Mouse (Mus musculus): ENCODE data around the gene Actr1a. TPM values are rescaled to one million over a fixed set of nuclear protein-coding genes. Genes with fewer than 3 reads are reported as not detected.
A peak's percentile ranks its signal among the peaks of the same experiment; 100 is the strongest.

Actr1a gene
- polyA plus RNA-seq, 1 experiment from 2014 or later = 152 TPM

DNA sequence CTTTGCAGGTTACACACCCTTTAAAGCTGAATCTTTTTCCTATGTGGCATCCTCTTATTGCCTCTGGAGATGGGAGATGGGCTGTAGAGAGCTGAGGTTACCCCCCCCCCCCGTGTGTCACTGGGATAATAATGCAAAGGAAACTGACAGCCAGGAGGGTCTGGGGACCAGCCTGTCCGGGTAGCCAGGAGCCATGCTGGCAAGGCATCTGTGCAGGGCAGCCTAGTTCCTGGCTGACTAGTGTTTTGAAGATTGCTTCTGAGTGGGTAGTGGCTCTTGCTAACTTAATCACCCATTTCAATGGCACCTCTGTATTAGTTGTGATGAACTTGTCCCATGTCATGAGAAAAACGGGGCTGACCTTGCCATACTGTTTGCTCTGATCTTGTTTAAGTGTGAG lies 2.9 kb upstream of the Actr1a start:
- H3K4me1 ChIP-seq = peaks cover 52% of the 10 kb centered on the region
- WGBS = 41% methylated on average over 3 of the region's 3 CpGs
- no peak overlapping the region for H3K27ac ChIP-seq
- ATAC-seq (ENCODE audit: low FRiP score, low read depth) = no peak
- peaks cover 21% of the 10 kb centered on the region for H3K36me3 ChIP-seq
- peak overlapping the region; percentile 86 for H3K9ac ChIP-seq
- peak overlapping the region; percentile 90 for H3K4me3 ChIP-seq
- H3K4me2 ChIP-seq (replicated peaks) = peak overlapping the region; percentile 84
- no peaks in the 10 kb centered on the region for H3K9me3 ChIP-seq
- no peaks in the 10 kb centered on the region for H3K27me3 ChIP-seq

DNA sequence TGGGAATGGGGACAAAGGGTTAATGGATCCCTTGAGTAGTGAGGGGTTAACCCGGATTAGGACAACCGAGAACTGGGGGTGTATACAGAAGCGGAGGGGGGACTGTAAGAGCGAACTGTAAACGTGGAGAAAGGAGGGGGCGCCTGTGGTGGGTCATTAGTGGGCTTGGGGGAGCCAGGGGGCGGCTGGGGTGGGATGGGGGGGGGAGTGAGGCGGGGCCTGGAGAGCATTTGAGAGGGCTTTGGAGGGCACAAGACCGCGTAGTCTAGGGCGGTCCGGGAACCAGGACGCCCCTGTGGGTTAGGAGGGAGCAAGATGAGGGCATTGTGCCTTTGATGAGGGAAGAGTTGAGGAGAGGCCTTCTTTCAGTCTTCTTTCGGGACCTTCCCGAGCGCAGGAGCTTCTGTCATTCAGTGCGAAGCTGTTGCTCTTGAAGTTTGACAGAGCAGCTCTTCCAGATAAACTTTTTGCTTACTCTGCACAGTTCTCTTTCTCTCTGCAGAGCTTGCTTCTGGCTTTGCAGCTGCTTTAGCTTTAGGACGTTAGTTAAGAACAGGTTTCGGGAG lies 2.0 kb upstream of the Actr1a start:
- peak overlapping the region; percentile 90 for H3K4me3 ChIP-seq
- no peaks in the 10 kb centered on the region for H3K9me3 ChIP-seq
- peak overlapping the region; percentile 86 for H3K9ac ChIP-seq
- under 1% methylated on average over 19 of the region's 19 CpGs for WGBS
- peaks cover 55% of the 10 kb centered on the region for H3K4me1 ChIP-seq
- peaks cover 12% of the 10 kb centered on the region for H3K36me3 ChIP-seq
- no peak for ATAC-seq (ENCODE audit: low FRiP score, low read depth)
- no peaks in the 10 kb centered on the region for H3K27me3 ChIP-seq
- peak overlapping the region; percentile 84 for H3K4me2 ChIP-seq (replicated peaks)
- peak overlapping the region; percentile 92 for H3K27ac ChIP-seq

DNA sequence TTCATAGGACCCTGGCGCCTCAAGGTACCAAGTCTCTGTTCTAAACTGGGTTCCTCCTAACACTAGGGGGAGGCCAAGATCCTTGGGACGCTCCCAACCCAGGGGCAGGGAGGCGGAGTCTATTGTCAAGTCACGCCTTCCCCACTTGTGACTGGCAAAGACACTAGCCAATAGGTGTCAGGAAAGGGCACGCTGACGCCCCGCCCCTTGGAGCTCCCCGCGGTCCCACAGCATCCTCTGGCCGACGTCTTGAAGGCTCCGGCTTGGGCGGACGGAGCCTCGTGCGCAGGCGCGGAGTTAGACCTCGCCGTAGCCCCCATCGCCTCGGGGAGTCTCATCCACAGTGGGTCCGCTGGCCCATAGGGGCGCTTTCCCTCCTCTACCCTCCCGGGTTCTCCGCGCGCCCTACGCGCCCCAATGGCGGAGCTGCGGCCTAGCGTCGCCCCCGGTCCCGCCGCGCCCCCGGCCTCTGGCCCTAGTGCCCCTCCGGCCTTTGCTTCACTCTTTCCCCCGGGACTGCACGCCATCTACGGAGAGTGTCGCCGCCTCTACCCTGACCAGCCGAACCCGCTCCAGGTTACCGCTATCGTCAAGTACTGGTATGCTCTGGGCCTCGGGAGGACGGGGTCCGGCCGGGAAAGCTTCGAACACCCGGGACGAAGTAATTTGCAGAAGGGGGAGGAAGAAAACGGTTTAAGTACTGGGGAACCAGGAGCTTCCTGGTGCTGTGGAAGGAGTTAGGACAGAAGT lies 1.3 kb upstream of the Actr1a start, which contains the start of gene Sufu:
Gene Sufu, plus strand, starts transcription at position 211 of the 750 bp plus-strand sequence.
- H3K36me3 ChIP-seq = peaks cover 9% of the 10 kb centered on the region
- no peaks in the 10 kb centered on the region for H3K27me3 ChIP-seq
- peak within 1 kb of the TSS; percentile 90 for H3K4me3 ChIP-seq
- H3K9me3 ChIP-seq = no peaks in the 10 kb centered on the region
- peak within 1 kb of the TSS; percentile 92 for H3K27ac ChIP-seq
- WGBS = under 1% methylated on average over 57 of the region's 57 CpGs
- ATAC-seq (ENCODE audit: low FRiP score, low read depth) = peak; percentile 90
- H3K4me2 ChIP-seq (replicated peaks) = peak within 1 kb of the TSS; percentile 84
- peaks cover 55% of the 10 kb centered on the region for H3K4me1 ChIP-seq
- H3K9ac ChIP-seq = peak within 1 kb of the TSS; percentile 86

DNA sequence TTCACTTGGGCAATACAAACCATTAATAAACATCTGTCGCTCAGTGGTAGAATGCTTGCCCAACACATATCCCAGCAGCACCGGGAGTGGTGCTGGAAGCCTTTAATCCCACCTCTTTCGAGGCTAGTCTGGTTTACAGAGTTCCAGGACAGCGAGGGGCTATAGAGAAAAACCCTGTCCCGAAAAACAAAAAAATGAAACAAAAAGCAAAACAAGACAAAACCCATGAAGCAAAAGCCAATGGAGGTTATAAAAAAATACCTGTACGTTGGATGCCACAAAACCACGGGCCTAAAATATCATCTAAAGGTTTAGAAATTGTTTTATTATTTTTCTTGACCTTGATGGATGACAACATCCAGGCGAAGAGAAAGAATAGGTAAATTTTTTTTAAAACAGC lies 561 bp upstream of the Actr1a start:
- 11% methylated on average over 8 of the region's 8 CpGs for WGBS

DNA sequence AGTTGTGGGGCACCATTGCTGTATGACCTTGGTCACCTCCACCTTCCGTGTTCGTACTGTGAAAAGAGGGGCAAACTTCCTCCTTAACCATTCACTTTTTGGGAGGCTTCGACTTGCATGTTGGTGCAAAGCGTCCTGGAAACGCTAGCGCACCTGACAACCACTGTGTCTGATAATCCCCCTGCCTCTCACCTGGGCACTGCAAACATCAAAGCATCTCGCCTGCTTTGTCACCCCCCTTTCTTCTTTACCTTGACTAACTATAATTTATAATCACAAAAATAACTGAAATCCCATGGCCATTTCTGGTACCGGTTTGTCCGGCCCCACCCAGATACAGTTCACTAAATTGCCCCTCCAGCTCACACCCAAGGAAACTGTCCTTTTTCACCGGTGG lies 838 bp downstream of the Actr1a start:
- no peak for ATAC-seq (ENCODE audit: low FRiP score, low read depth)
- Histone ChIP-seq H3K4me1 (peaks cover 42% of the 10 kb centered on the region), H3K27ac (no peak overlapping the region), H3K4me2 (replicated peaks) (peak overlapping the region; percentile 97), H3K4me3 (peak overlapping the region; percentile 71), H3K9ac (peak overlapping the region; percentile 73), H3K27me3 (no peaks in the 10 kb centered on the region), H3K36me3 (peaks cover 9% of the 10 kb centered on the region; the same call in 1 of the 2 replicates), H3K9me3 (no peaks in the 10 kb centered on the region)
- whole genome bisulfite sequencing = 8% methylated on average over 10 of the region's 10 CpGs

More for the DNA sequence above, 561 bp upstream of the Actr1a start:
- H3K27me3 ChIP-seq = no peaks in the 10 kb centered on the region
- H3K4me1 ChIP-seq = peaks cover 55% of the 10 kb centered on the region
- H3K4me3 ChIP-seq = peak overlapping the region; percentile 71
- no peak for ATAC-seq (ENCODE audit: low FRiP score, low read depth)
- H3K4me2 ChIP-seq (replicated peaks) = peak overlapping the region; percentile 68
- H3K27ac ChIP-seq = 0 out of 2 replicates have a peak overlapping the region, but pooled peaks have one; percentile 17
- H3K9ac ChIP-seq = peak overlapping the region; percentile 43; the same call in 1 of the 2 replicates
- H3K36me3 ChIP-seq = peaks cover 7% of the 10 kb centered on the region
- no peaks in the 10 kb centered on the region for H3K9me3 ChIP-seq

DNA sequence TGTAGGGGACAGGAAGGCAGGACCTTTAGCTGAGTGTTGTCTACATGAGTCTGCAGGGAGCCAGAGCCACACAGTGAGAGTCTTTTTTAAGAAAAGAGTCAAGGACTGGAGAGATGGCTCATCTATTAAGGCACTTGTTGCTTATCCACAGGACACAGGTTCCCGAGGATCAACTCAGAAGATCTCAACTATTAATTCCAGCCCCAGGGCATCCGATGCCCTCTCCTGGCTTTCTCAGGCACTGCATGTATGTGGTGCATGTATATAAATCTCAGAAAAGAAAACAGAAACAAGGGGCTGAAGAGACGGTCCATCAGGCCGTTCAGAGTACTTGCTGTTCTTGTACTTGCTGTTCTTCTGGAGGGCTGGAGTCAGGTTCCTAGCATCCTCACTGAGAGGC lies 3.5 kb downstream of the Actr1a start:
- Histone ChIP-seq H3K4me3 (no peak overlapping the region), H3K27ac (no peak overlapping the region), H3K4me2 (replicated peaks) (no peak overlapping the region), H3K27me3 (no peaks in the 10 kb centered on the region), H3K9ac (no peak overlapping the region), H3K4me1 (peaks cover 22% of the 10 kb centered on the region), H3K9me3 (no peaks in the 10 kb centered on the region), H3K36me3 (peaks cover 28% of the 10 kb centered on the region)
- no peak for ATAC-seq (ENCODE audit: low FRiP score, low read depth)
- 42% methylated on average over 4 of the region's 4 CpGs for WGBS

DNA sequence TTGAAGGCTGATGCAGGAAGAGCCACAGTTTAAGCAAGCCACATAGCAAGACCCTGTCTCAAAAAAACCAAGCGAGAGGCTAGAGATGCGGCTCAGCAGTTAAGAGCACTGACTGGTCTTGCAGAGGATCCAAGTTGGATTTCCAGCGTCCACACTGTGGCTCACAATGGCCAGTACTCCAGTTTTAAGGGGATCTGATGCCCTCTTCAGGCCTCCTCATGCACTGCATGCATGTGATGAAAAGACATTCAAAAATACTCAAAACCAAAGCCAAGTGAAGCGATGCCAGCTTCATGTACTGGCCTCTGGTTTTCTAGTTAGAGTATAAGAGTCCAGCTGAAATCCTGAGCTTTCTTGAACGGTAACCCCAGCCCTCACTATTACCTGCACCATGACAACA lies 5.7 kb downstream of the Actr1a start:
- Histone ChIP-seq H3K27me3 (no peaks in the 10 kb centered on the region), H3K27ac (no peak overlapping the region), H3K4me2 (replicated peaks) (no peak overlapping the region), H3K4me1 (peaks cover 16% of the 10 kb centered on the region), H3K9me3 (no peaks in the 10 kb centered on the region), H3K9ac (no peak overlapping the region), H3K4me3 (no peak overlapping the region), H3K36me3 (peaks cover 44% of the 10 kb centered on the region)
- no peak for ATAC-seq (ENCODE audit: low FRiP score, low read depth)
- WGBS = 83% methylated on average over 5 of the region's 5 CpGs

DNA sequence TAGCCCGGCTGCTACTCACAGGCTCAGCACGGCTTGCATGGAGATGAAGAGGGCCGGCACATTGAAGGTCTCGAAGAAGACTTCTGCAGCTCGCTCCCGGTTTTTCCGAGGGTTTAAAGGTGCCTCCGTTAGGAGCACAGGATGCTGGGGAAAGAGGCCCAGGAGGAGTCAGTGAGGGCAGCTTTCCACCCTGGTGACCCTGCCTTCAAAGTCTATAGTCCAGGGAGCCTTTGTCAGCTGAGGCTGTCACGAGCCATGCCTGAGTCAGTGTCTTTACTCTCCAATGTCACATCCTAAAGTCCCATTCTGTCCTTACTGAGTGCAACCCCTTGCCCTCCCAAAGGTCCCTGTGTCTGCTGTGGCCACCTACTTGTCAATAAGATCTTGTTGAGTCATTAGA lies 13.3 kb downstream of the Actr1a start:
- WGBS = 93% methylated on average over 9 of the region's 9 CpGs
- no peaks in the 10 kb centered on the region for H3K4me1 ChIP-seq
- H3K9ac ChIP-seq = no peak overlapping the region
- H3K9me3 ChIP-seq = no peaks in the 10 kb centered on the region
- H3K27ac ChIP-seq = no peak overlapping the region
- no peaks in the 10 kb centered on the region for H3K27me3 ChIP-seq
- peaks cover 93% of the 10 kb centered on the region for H3K36me3 ChIP-seq
- H3K4me2 ChIP-seq (replicated peaks) = no peak overlapping the region
- no peak overlapping the region for H3K4me3 ChIP-seq
- no peak for ATAC-seq (ENCODE audit: low FRiP score, low read depth)

DNA sequence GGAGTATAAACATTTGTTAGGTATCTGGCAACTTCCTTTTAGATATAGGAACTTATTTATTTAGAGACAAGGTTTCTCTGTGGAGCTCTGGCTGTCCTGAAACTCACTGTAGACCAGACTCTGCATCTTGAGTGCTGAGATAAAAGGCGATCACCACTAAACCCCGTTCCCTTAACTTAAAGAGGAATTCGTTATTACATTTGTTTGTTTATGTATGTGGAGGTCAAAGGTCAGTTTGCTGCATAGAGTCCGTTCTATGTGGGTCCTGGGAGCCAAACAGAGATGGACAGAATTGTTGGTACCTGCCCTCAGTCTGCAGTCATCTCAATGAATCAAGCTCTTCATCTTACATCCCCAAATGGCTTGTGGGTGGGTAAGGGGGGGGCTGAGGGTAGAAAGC lies 19.7 kb downstream of the Actr1a start:
- Histone ChIP-seq H3K4me1 (peaks cover 7% of the 10 kb centered on the region; the same call in 1 of the 2 replicates), H3K4me2 (replicated peaks) (no peak overlapping the region), H3K27ac (no peak overlapping the region), H3K4me3 (no peak overlapping the region), H3K9ac (no peak overlapping the region), H3K36me3 (peaks cover 47% of the 10 kb centered on the region), H3K9me3 (no peaks in the 10 kb centered on the region), H3K27me3 (no peaks in the 10 kb centered on the region)
- WGBS = 48% methylated on average over 4 of the region's 4 CpGs
- no peak for ATAC-seq (ENCODE audit: low FRiP score, low read depth)

DNA sequence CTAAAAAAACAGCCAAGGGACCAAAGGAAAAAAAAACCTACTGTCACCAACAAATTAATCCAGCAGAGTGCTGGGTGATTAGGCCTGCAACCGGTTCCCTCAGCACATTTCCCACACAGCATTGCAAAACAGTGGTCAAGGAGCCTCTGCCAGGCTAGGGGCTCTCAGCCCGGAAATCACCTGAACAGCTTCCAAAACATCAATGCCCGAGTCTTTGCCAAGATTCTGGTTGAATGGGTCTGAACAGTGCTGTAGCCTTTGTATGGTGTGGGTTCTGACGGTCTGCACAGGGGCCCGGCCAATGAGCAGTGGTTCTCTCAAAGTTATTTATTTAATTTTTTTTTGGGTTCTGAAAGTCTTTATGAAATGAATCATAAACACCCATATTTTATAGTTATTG lies 20.1 kb downstream of the Actr1a start:
- H3K4me3 ChIP-seq = no peak overlapping the region
- H3K9ac ChIP-seq = no peak overlapping the region
- H3K36me3 ChIP-seq = peaks cover 43% of the 10 kb centered on the region
- ATAC-seq (ENCODE audit: low FRiP score, low read depth) = no peak
- H3K4me2 ChIP-seq (replicated peaks) = no peak overlapping the region
- H3K9me3 ChIP-seq = no peaks in the 10 kb centered on the region
- H3K4me1 ChIP-seq = peaks cover 7% of the 10 kb centered on the region; the same call in 1 of the 2 replicates
- no peak overlapping the region for H3K27ac ChIP-seq
- H3K27me3 ChIP-seq = no peaks in the 10 kb centered on the region
- WGBS = 67% methylated on average over 5 of the region's 5 CpGs

DNA sequence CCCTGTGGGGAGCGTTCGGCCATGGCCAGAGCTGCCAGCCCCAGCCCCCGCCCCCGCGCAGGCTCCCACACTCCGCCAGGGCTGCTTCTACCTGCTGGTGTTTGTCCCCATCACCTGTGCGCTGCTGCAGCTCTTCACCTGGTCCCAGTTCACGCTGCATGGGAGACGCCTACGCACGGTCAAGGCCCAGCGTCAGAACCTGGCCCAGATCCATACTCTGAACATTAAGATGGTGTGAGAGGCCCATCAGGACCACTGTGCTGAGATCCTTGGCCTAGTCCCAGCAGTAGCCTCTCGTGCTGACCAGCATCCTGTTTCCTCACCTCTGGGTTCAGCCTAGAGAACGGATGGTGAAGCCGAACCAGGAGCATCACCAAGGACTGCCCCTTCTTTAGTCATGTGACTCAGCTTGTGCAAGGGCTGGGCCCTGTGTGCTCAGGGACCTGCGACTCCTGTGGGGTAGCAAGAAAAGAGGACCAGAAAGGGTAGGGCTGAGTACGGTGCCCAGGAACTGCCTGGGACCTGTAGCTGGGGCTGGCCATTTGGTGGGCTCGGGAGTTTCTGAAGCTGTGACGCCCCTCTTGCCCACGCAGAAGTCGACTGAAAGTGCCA lies 21.0 kb downstream of the Actr1a start:
- Histone ChIP-seq H3K27ac (no peak overlapping the region), H3K4me1 (peaks cover 7% of the 10 kb centered on the region; the same call in 1 of the 2 replicates), H3K9ac (no peak overlapping the region), H3K27me3 (no peaks in the 10 kb centered on the region), H3K36me3 (peaks cover 34% of the 10 kb centered on the region), H3K4me3 (no peak overlapping the region), H3K4me2 (replicated peaks) (no peak overlapping the region), H3K9me3 (no peaks in the 10 kb centered on the region)
- whole genome bisulfite sequencing = 55% methylated on average over 21 of the region's 21 CpGs
- ATAC-seq (ENCODE audit: low FRiP score, low read depth) = no peak

DNA sequence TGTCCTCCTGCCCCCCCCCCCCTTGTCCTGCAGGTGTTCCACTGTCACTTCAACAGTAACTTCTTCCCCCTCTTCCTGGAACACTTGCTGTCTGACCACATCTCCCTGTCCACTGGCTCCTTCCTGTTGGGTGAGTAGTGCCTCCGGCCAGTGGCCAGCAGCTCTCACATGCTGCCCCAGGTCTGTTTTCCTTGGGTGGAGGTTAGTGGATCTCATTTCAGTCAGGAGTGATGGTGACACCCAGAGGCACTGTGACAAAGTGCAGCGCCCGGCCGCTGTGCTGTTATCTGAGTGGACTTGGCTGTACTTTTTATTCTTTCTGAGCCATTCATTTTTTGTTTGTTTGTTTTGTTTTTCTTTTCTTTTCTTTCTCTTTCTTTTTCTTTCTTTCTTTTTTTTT lies 26.3 kb downstream of the Actr1a start:
- Histone ChIP-seq H3K27ac (no peak overlapping the region), H3K4me1 (no peaks in the 10 kb centered on the region), H3K4me3 (no peak overlapping the region), H3K27me3 (no peaks in the 10 kb centered on the region), H3K9ac (no peak overlapping the region), H3K4me2 (replicated peaks) (no peak overlapping the region), H3K9me3 (no peaks in the 10 kb centered on the region), H3K36me3 (no peaks in the 10 kb centered on the region)
- WGBS = 18% methylated on average over 4 of the region's 4 CpGs
- ATAC-seq (ENCODE audit: low FRiP score, low read depth) = no peak
